Mouse (Mus musculus) hindbrain, embryonic 16.5 days (tissue): ENCODE measurements around the gene Nlrc4. TPM values are rescaled to one million over a fixed set of nuclear protein-coding genes. Genes with fewer than 3 reads are reported as not detected.

Experiments
- ATAC-seq: fragments of 200-750 bp; cut with Nextera tagmentation; 2 replicates; pipeline ENCODE4 v1.8.0; 2017; ENCODE audit warnings: moderate TSS enrichment, moderate library complexity
- H3K27ac ChIP-seq: fragments of 300-500 bp; sonication (generic); 2 replicates; pipeline ENCODE4 v1.5.1; 2014; ENCODE audit warnings: low read depth, mild to moderate bottlenecking, control low read depth, low read length, moderate library complexity
- H3K27me3 ChIP-seq: fragments of 300-500 bp; sonication (generic); replicated peaks from 2 replicates; pipeline ENCODE4 v1.6.1; 2014; ENCODE audit warnings: low read length; ENCODE audit not compliant: control insufficient read depth, insufficient read depth
- H3K36me3 ChIP-seq: fragments of 300-500 bp; sonication (generic); 2 replicates; pipeline ENCODE4 v1.6.1; 2014; ENCODE audit warnings: mild to moderate bottlenecking, low read length, moderate library complexity, mixed read lengths; ENCODE audit not compliant: control insufficient read depth, insufficient read depth
- H3K4me1 ChIP-seq: fragments of 300-500 bp; sonication (generic); 2 replicates; pipeline ENCODE4 v1.6.1; 2014; ENCODE audit warnings: low read depth, low read length; ENCODE audit not compliant: control insufficient read depth, insufficient read depth
- H3K4me2 ChIP-seq: fragments of 300-500 bp; sonication (generic); 2 replicates; pipeline ENCODE4 v1.6.1; 2014; ENCODE audit warnings: mild to moderate bottlenecking, low read length, control low read depth, moderate library complexity
- H3K4me3 ChIP-seq: fragments of 300-500 bp; sonication (generic); 2 replicates; pipeline ENCODE4 v1.5.1; 2014; ENCODE audit warnings: mild to moderate bottlenecking, low read length, control low read depth, moderate library complexity
- H3K9ac ChIP-seq: fragments of 300-500 bp; sonication (generic); 2 replicates; pipeline ENCODE4 v1.6.1; 2014; ENCODE audit warnings: low read depth, mild to moderate bottlenecking, control low read depth, low read length, moderate library complexity
- H3K9me3 ChIP-seq: fragments of 300-500 bp; sonication (generic); 2 replicates; pipeline ENCODE4 v1.6.1; 2014; ENCODE audit warnings: mild to moderate bottlenecking, low read length, moderate library complexity; ENCODE audit not compliant: control insufficient read depth
- WGBS: fragments of 180-500 bp; shearing (Covaris S2); extraction: QIAGEN DNeasy Blood & Tissue Kit; methylation state at CpG from one replicate; pipeline ENCODE4 v1.1.7; 2014; 5-methylcytosine and 5-hydroxymethylcytosine counted together
- polyA plus RNA-seq: library from polyadenylated mRNA; unstranded; fragments of >200 nt; fragmentation: Nextera tagmentation; extraction: Ambion mirVana; gene quantifications from 2 replicates; pipeline ENCODE4 v1.2.1, GENCODE M21; 2015

The Nlrc4 gene
- polyA plus RNA-seq, 1 experiment from 2014 or later = 0.20 TPM

GRCm38 (mm10) chr17:74414671-74415070 is 44.3 kb downstream of the Nlrc4 start:
- H3K36me3 ChIP-seq = peaks cover 21% of the 10 kb centered on the region

DNA sequence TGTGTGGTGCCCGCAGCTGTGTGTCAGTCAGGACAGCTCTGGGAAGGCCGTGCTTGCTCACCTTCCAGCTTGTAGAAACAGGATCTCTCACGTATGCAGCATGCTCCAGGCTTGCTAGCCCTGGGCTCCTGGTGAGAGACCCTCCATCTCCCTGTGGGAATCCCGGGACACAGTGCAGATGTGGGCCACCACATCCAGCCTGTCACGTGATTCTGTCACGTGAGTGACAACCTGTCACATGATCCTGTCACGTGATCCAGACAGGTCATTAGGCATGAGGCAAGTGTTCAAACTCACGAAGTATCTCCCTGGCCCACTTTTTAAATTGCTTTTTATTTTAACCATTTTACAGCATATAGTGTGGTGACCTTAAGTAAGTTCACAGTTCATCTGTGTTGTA is 45.6 kb downstream of the Nlrc4 start:
- Histone ChIP-seq H3K9ac (no peak overlapping the region), H3K36me3 (peaks cover 20% of the 10 kb centered on the region), H3K4me2 (no peak overlapping the region), H3K4me3 (no peak overlapping the region), H3K27me3 (no peaks in the 10 kb centered on the region), H3K9me3 (no peaks in the 10 kb centered on the region), H3K27ac (no peak overlapping the region), H3K4me1 (no peaks in the 10 kb centered on the region)
- ATAC-seq = no peak
- WGBS = 88% methylated on average over 8 of the region's 8 CpGs

More at GRCm38 (mm10) chr17:74414671-74415070, 44.3 kb downstream of the Nlrc4 start:
- H3K9ac ChIP-seq = no peak overlapping the region
- 83% methylated on average over 1 of the region's 1 CpGs for WGBS
- H3K27me3 ChIP-seq = no peaks in the 10 kb centered on the region
- ATAC-seq = no peak
- no peak overlapping the region for H3K4me3 ChIP-seq
- H3K9me3 ChIP-seq = no peaks in the 10 kb centered on the region
- no peak overlapping the region for H3K4me2 ChIP-seq
- H3K27ac ChIP-seq = no peak overlapping the region
- H3K4me1 ChIP-seq = no peaks in the 10 kb centered on the region

DNA sequence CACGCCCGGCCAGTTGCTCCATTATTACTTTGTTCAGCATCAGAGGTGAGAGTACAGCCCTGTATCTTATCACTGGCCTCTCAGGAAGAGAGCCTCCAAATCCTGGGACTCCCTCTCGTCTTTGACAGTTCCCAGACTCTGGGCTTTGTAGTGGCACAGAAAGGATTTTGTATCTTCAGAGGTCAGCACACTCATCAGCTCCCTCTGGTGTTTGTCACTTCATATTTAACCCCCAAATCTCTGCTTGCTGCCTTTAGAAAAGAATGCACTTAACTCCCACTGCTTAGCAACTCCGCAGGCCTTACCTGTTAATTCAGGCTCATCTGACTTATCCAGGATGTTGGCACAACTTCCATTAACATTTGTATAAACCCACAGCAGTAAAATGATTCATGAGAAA is 49.2 kb downstream of the Nlrc4 start:
- H3K36me3 ChIP-seq = peaks cover 30% of the 10 kb centered on the region

GRCm38 (mm10) chr17:74406487-74406886 is 52.5 kb downstream of the Nlrc4 start:
- no peaks in the 10 kb centered on the region for H3K27me3 ChIP-seq
- H3K4me1 ChIP-seq = no peaks in the 10 kb centered on the region
- 88% methylated on average over 8 of the region's 8 CpGs for WGBS
- no peak overlapping the region for H3K27ac ChIP-seq
- no peak overlapping the region for H3K4me2 ChIP-seq
- no peak for ATAC-seq
- H3K4me3 ChIP-seq = no peak overlapping the region
- H3K9me3 ChIP-seq = no peaks in the 10 kb centered on the region
- H3K36me3 ChIP-seq = peaks cover 44% of the 10 kb centered on the region
- no peak overlapping the region for H3K9ac ChIP-seq

More for the DNA sequence above, 49.2 kb downstream of the Nlrc4 start:
- no peaks in the 10 kb centered on the region for H3K27me3 ChIP-seq
- H3K4me3 ChIP-seq = no peak overlapping the region
- WGBS = 68% methylated on average over 4 of the region's 4 CpGs
- no peaks in the 10 kb centered on the region for H3K4me1 ChIP-seq
- H3K27ac ChIP-seq = no peak overlapping the region
- H3K4me2 ChIP-seq = no peak overlapping the region
- no peak overlapping the region for H3K9ac ChIP-seq
- ATAC-seq = no peak
- H3K9me3 ChIP-seq = no peaks in the 10 kb centered on the region

GRCm38 (mm10) chr17:74402486-74403222 is 56.3 kb downstream of the Nlrc4 start:
- H3K27ac ChIP-seq = no peak overlapping the region
- H3K9ac ChIP-seq = no peak overlapping the region
- no peaks in the 10 kb centered on the region for H3K27me3 ChIP-seq
- no peak overlapping the region for H3K4me3 ChIP-seq
- no peaks in the 10 kb centered on the region for H3K4me1 ChIP-seq
- 96% methylated on average over 12 of the region's 12 CpGs for WGBS
- peaks cover 38% of the 10 kb centered on the region for H3K36me3 ChIP-seq
- H3K4me2 ChIP-seq = no peak overlapping the region
- no peak for ATAC-seq
- no peaks in the 10 kb centered on the region for H3K9me3 ChIP-seq

DNA sequence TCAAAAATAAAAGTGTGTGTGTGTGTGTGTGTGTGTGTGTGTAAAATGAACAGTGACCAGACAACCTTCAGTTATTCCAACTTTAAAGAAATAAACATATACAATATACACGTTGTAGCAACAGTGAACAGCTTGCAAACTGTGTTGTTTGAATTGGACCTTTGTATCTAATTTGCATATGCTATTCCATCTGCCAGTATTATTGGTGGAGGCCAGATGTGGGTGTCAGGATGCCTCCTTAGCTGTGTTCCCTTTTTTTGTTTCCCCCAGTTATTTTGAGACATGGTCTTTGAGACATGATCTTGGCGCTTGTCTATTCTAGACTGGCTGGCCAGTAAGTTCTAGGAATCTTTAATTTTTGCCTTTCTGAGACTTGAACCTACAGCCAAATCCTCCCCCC is 61.8 kb downstream of the Nlrc4 start:
- no peak overlapping the region for H3K9ac ChIP-seq
- H3K36me3 ChIP-seq = peaks cover 5% of the 10 kb centered on the region; the same call in 1 of the 2 replicates
- H3K9me3 ChIP-seq = no peaks in the 10 kb centered on the region
- ATAC-seq = no peak
- 85% methylated on average over 2 of the region's 2 CpGs for WGBS
- peaks cover 11% of the 10 kb centered on the region for H3K4me1 ChIP-seq
- H3K4me2 ChIP-seq = no peak overlapping the region
- no peak overlapping the region for H3K4me3 ChIP-seq
- H3K27me3 ChIP-seq = no peaks in the 10 kb centered on the region
- H3K27ac ChIP-seq = no peak overlapping the region

GRCm38 (mm10) chr17:74396766-74397165 is 62.2 kb downstream of the Nlrc4 start:
- peaks cover 11% of the 10 kb centered on the region for H3K4me1 ChIP-seq
- no peak overlapping the region for H3K4me3 ChIP-seq
- H3K9ac ChIP-seq = no peak overlapping the region
- no peaks in the 10 kb centered on the region for H3K27me3 ChIP-seq
- no peak overlapping the region for H3K27ac ChIP-seq
- no peaks in the 10 kb centered on the region for H3K9me3 ChIP-seq
- ATAC-seq = no peak
- WGBS = 77% methylated on average over 4 of the region's 4 CpGs
- H3K36me3 ChIP-seq = peaks cover under 1% of the 10 kb centered on the region; the same call in 1 of the 2 replicates
- H3K4me2 ChIP-seq = peak overlapping the region; percentile 82

- Histone ChIP-seq H3K27me3 (no peaks in the 10 kb centered on the region), H3K4me2 (peak within 1 kb of the TSS; percentile 82), H3K4me1 (peaks cover 11% of the 10 kb centered on the region), H3K4me3 (peak within 1 kb of the TSS; percentile 92), H3K36me3 (no peaks in the 10 kb centered on the region), H3K27ac (peak within 1 kb of the TSS; percentile 93), H3K9me3 (no peaks in the 10 kb centered on the region), H3K9ac (peak within 1 kb of the TSS; percentile 94)
- peak; percentile 99 for ATAC-seq
- under 1% methylated on average over 41 of the region's 41 CpGs for WGBS
Measured at GRCm38 (mm10) chr17:74395383-74396065, 63.4 kb downstream of the Nlrc4 start, which contains the start of gene Slc30a6. Slc30a6 (plus strand) TSS chr17:74395608.

DNA sequence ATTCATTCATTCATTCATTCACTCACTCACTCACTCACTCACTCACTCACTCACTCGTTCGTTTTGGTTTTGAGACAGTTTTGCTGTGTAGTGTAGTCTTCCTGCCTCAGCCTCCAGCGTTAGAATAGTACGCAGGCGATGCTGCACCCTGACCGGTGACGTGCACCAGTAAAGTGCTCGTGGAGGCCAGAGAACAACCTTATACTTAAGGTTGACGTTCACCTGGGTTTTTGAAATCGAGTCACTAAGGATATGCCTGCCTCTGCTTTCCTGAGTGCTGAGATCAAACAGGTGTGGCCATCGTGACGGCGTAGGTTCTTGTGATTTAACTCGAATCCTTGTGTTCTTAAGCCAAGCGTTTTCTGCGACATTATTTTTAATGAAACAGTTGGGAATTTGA is 64.1 kb downstream of the Nlrc4 start:
- Histone ChIP-seq H3K9me3 (no peaks in the 10 kb centered on the region), H3K27me3 (no peaks in the 10 kb centered on the region), H3K36me3 (no peaks in the 10 kb centered on the region), H3K4me3 (peak overlapping the region; percentile 92), H3K4me1 (peaks cover 11% of the 10 kb centered on the region), H3K4me2 (peak overlapping the region; percentile 79), H3K9ac (peak overlapping the region; percentile 59), H3K27ac (peak overlapping the region; percentile 56)
- peak; percentile 31 for ATAC-seq
- WGBS = 29% methylated on average over 16 of the region's 16 CpGs
